Comparison of ENCODE assay signal across 21 mouse cellular contexts in genomic region chr16:32463426-32463825, GRCm38 (mm10). TPM values are rescaled to one million over a fixed set of nuclear protein-coding genes. Genes with fewer than 3 reads are reported as not detected.
DNase-seq lines count a peak whose midpoint lies in the region; ATAC-seq and TF ChIP-seq lines count a peak whose summit lies in the region.
"Had no signal": no experiment of that assay in that cellular context is flagged by ENCODE, and none has a peak within 500 bp of the region (broad histone marks: within the 10 kb centered on the region; RNA-seq: fewer than 3 reads in every experiment).

No protein-coding gene starts in this region.

- no peak overlapping the region for H3K4me2 ChIP-seq in liver, embryonic 11.5 days
- no peak overlapping the region for H3K4me2 ChIP-seq in intestine, embryonic 14.5 days (ENCODE audit: low read length)
- no peak overlapping the region for H3K4me2 ChIP-seq in liver, embryonic 14.5 days (ENCODE audit: low read depth)
- no peak overlapping the region for H3K4me2 ChIP-seq in stomach, embryonic 16.5 days (ENCODE audit: low read depth, low read length)
- H3K4me2 ChIP-seq: hindbrain, embryonic 14.5 days; limb, embryonic 13.5 days; lung, embryonic 15.5 days had no signal

- H3K9me3 ChIP-seq in liver, embryonic 11.5 days (ENCODE audit: control insufficient read depth, low read length), result no peaks in the 10 kb centered on the region
- H3K9me3 ChIP-seq in intestine, embryonic 14.5 days (ENCODE audit: control insufficient read depth, low read length), result no peaks in the 10 kb centered on the region
- H3K9me3 ChIP-seq in liver, embryonic 14.5 days (ENCODE audit: control insufficient read depth, low read length), result no peaks in the 10 kb centered on the region
- no peaks in the 10 kb centered on the region for H3K9me3 ChIP-seq in stomach, embryonic 16.5 days (replicated peaks; ENCODE audit: control insufficient read depth, low read length)
- H3K9me3 ChIP-seq: limb, embryonic 13.5 days; lung, embryonic 15.5 days had no signal

- ATAC-seq in liver, embryonic 11.5 days (replicated peaks; ENCODE audit: low FRiP score), result peak; percentile 45; the same call in 1 of the 2 replicates
- ATAC-seq in intestine, embryonic 14.5 days (replicated peaks; ENCODE audit: low FRiP score, low TSS enrichment, low read depth), result peak; percentile 82
- ATAC-seq in liver, embryonic 14.5 days (ENCODE audit: insufficient read depth), result peak; percentile 41; the same call in 1 of the 2 replicates
- peak; percentile 87 for ATAC-seq in stomach, embryonic 16.5 days (ENCODE audit: insufficient read depth, low FRiP score)
- ATAC-seq: forebrain, embryonic 14.5 days; midbrain, embryonic 16.5 days had no signal

- no peak overlapping the region for H3K9ac ChIP-seq in liver, embryonic 11.5 days (ENCODE audit: low read depth, low read length)
- no peak overlapping the region for H3K9ac ChIP-seq in intestine, embryonic 14.5 days (ENCODE audit: low read length)
- H3K9ac ChIP-seq in liver, embryonic 14.5 days (replicated peaks), result no peak overlapping the region
- H3K9ac ChIP-seq in stomach, embryonic 16.5 days (ENCODE audit: low read length), result no peak overlapping the region
- H3K9ac ChIP-seq: hindbrain, embryonic 14.5 days; limb, embryonic 13.5 days; lung, embryonic 15.5 days had no signal

- H3K4me1 ChIP-seq in liver, embryonic 11.5 days (replicated peaks; ENCODE audit: control insufficient read depth, insufficient read depth, low read length), result peaks cover 7% of the 10 kb centered on the region
- no peaks in the 10 kb centered on the region for H3K4me1 ChIP-seq in intestine, embryonic 14.5 days (replicated peaks; ENCODE audit: control insufficient read depth, insufficient read depth, low read length)
- peaks cover 0 to 4% of the 10 kb centered on the region in 2 experiments; a peak in 1 of 4 replicates for H3K4me1 ChIP-seq in liver, embryonic 14.5 days (replicated peaks; ENCODE audit: control insufficient read depth in 2 of 2, insufficient read depth in 2 of 2, low read length in 1 of 2)
- H3K4me1 ChIP-seq in stomach, embryonic 16.5 days (ENCODE audit: control insufficient read depth, insufficient read depth, low read length), result no peaks in the 10 kb centered on the region; the same call in 1 of the 2 replicates
- H3K4me1 ChIP-seq: limb, embryonic 13.5 days; lung, embryonic 15.5 days had no signal

- peak; percentile 20; the same call in 1 of the 2 replicates for TF ChIP-seq EP300 in liver, embryonic 14.5 days (IDR thresholded peaks at IDR 0.05; ENCODE audit: low read depth)

- peaks cover 10% of the 10 kb centered on the region; the same call in 1 of the 2 replicates for H3K36me3 ChIP-seq in liver, embryonic 11.5 days (ENCODE audit: control insufficient read depth, insufficient read depth, low read length)
- peaks cover 25% of the 10 kb centered on the region for H3K36me3 ChIP-seq in intestine, embryonic 14.5 days (ENCODE audit: control insufficient read depth, insufficient read depth, low read length)
- peaks cover 49% of the 10 kb centered on the region for H3K36me3 ChIP-seq in liver, embryonic 14.5 days (replicated peaks; ENCODE audit: control insufficient read depth, insufficient read depth, low read depth)
- H3K36me3 ChIP-seq in stomach, embryonic 16.5 days (ENCODE audit: control insufficient read depth, insufficient read depth, low read length), result peaks cover 10% of the 10 kb centered on the region; the same call in 1 of the 2 replicates

- WGBS in liver, embryonic 11.5 days, result 53% methylated on average over 2 of the region's 2 CpGs
- 66% methylated on average over 2 of the region's 2 CpGs for WGBS in intestine, embryonic 14.5 days
- WGBS in liver, embryonic 14.5 days (ENCODE audit: insufficient replicate concordance), result 23% methylated on average over 2 of the region's 2 CpGs
- WGBS in stomach, embryonic 16.5 days, result 57% methylated on average over 2 of the region's 2 CpGs

- H3K4me3 ChIP-seq in liver, embryonic 11.5 days (ENCODE audit: low read depth, low read length), result no peak overlapping the region
- H3K4me3 ChIP-seq in intestine, embryonic 14.5 days (ENCODE audit: low read depth, low read length), result no peak overlapping the region
- H3K4me3 ChIP-seq in liver, embryonic 14.5 days (ENCODE audit: insufficient read depth in 1 of 2, low read depth in 2 of 2, low read length in 2 of 2), result no peak overlapping the region
- no peak overlapping the region for H3K4me3 ChIP-seq in stomach, embryonic 16.5 days (replicated peaks; ENCODE audit: low read length)
- H3K4me3 ChIP-seq: limb, embryonic 13.5 days; lung, embryonic 15.5 days had no signal

- TF ChIP-seq CTCF in liver, embryonic 14.5 days (IDR thresholded peaks at IDR 0.05; ENCODE audit: low read depth), result no peak

- H3K27me3 ChIP-seq in liver, embryonic 11.5 days (replicated peaks; ENCODE audit: control insufficient read depth, insufficient read depth, low read length), result no peaks in the 10 kb centered on the region
- no peaks in the 10 kb centered on the region for H3K27me3 ChIP-seq in intestine, embryonic 14.5 days (replicated peaks; ENCODE audit: control insufficient read depth, insufficient read depth, low read length)
- H3K27me3 ChIP-seq in liver, embryonic 14.5 days (ENCODE audit: control insufficient read depth, insufficient read depth, low read length), result no peaks in the 10 kb centered on the region
- no peaks in the 10 kb centered on the region for H3K27me3 ChIP-seq in stomach, embryonic 16.5 days (ENCODE audit: control insufficient read depth, insufficient read depth, low read length)
- H3K27me3 ChIP-seq: limb, embryonic 13.5 days; lung, embryonic 15.5 days had no signal

- no peak for DNase-seq in liver, embryonic 11.5 days (ENCODE audit: low spot score)
- DNase-seq in liver, result no peak
- DNase-seq in intestine, embryonic 14.5 days (ENCODE audit: low spot score), result no peak
- DNase-seq in liver, embryonic 14.5 days (ENCODE audit: low read depth in 3 of 3, low spot score in 3 of 3), result no peak
- no peak for DNase-seq in thymus, postnatal 14 days
- no peak for DNase-seq in cerebellum, postnatal 25 days
- no peak for DNase-seq in thymus, postnatal 36 days
- DNase-seq: adrenal gland, adult 2 months; cerebellum, postnatal 14 days; gastrocnemius, postnatal 36 days; kidney, adult 18-20 months; kidney, postnatal 14 days; right cerebral cortex, adult 18-20 months; spleen, adult 18-20 months; thymus, postnatal 25 days had no signal

- no peak overlapping the region for H3K27ac ChIP-seq in liver, embryonic 11.5 days (ENCODE audit: low read depth, low read length)
- peak overlapping the region; percentile 25; the same call in 1 of the 2 replicates for H3K27ac ChIP-seq in intestine, embryonic 14.5 days (ENCODE audit: low read depth)
- H3K27ac ChIP-seq in liver, embryonic 14.5 days, result no peak overlapping the region
- peak overlapping the region; percentile 43; the same call in 1 of the 2 replicates for H3K27ac ChIP-seq in stomach, embryonic 16.5 days (ENCODE audit: low read length)
- H3K27ac ChIP-seq: hindbrain, embryonic 14.5 days; limb, embryonic 13.5 days; lung, embryonic 15.5 days had no signal

RNA-seq across cellular contexts. Expression of gene Slc51a, which starts 24.3 kb away (rescaled TPM):
- polyA plus RNA-seq in liver, embryonic 11.5 days (2014; fragmentation: Nextera tagmentation; extraction: Ambion mirVana), result 1.3 TPM in 2 replicates
- polyA plus RNA-seq in intestine, embryonic 14.5 days (2014; fragmentation: Nextera tagmentation; extraction: Ambion mirVana), result 42.2 and 46.0 TPM in 2 replicates
- polyA plus RNA-seq in liver, embryonic 14.5 days (2012; rRNA removed), result 0.16 and 0.25 TPM in 2 replicates
- 1.1 and 1.2 TPM in 2 replicates for polyA plus RNA-seq in liver, embryonic 14.5 days (2014; fragmentation: Nextera tagmentation; extraction: Ambion mirVana)
- 9.5 and 12.0 TPM in 2 replicates for polyA plus RNA-seq in stomach, embryonic 16.5 days (2015; fragmentation: Nextera tagmentation; extraction: Ambion mirVana)

RNA-seq across cellular contexts. Expression of gene Zdhhc19, which starts 32.6 kb away (rescaled TPM):
- not detected in 2 replicates for polyA plus RNA-seq in liver, embryonic 11.5 days (2014; fragmentation: Nextera tagmentation; extraction: Ambion mirVana)
- polyA plus RNA-seq in intestine, embryonic 14.5 days (2014; fragmentation: Nextera tagmentation; extraction: Ambion mirVana), result 0.20 TPM in 1 of 2 replicates, not detected in the other
- not detected in 2 replicates for polyA plus RNA-seq in liver, embryonic 14.5 days (2012; rRNA removed)
- not detected in 2 replicates for polyA plus RNA-seq in liver, embryonic 14.5 days (2014; fragmentation: Nextera tagmentation; extraction: Ambion mirVana)
- 0.29 and 0.37 TPM in 2 replicates for polyA plus RNA-seq in stomach, embryonic 16.5 days (2015; fragmentation: Nextera tagmentation; extraction: Ambion mirVana)
- polyA plus RNA-seq: adrenal gland, adult 2 months; forebrain, embryonic 14.5 days; hindbrain, embryonic 14.5 days; limb, embryonic 13.5 days; lung, embryonic 15.5 days had no signal

RNA-seq across cellular contexts. Expression of gene Pcyt1a, which starts 32.7 kb away (rescaled TPM):
- 37.0 and 42.8 TPM in 2 replicates for polyA plus RNA-seq in liver, embryonic 11.5 days (2014; fragmentation: Nextera tagmentation; extraction: Ambion mirVana)
- 45.0 and 51.1 TPM in 2 replicates for polyA plus RNA-seq in intestine, embryonic 14.5 days (2014; fragmentation: Nextera tagmentation; extraction: Ambion mirVana)
- 12.8 and 16.3 TPM in 2 replicates for polyA plus RNA-seq in liver, embryonic 14.5 days (2012; rRNA removed)
- 40.3 and 41.6 TPM in 2 replicates for polyA plus RNA-seq in liver, embryonic 14.5 days (2014; fragmentation: Nextera tagmentation; extraction: Ambion mirVana)
- polyA plus RNA-seq in stomach, embryonic 16.5 days (2015; fragmentation: Nextera tagmentation; extraction: Ambion mirVana), result 42.0 and 54.3 TPM in 2 replicates

RNA-seq across cellular contexts. Expression of gene Tctex1d2, which starts 43.9 kb away (rescaled TPM):
- 13.8 and 15.1 TPM in 2 replicates for polyA plus RNA-seq in liver, embryonic 11.5 days (2014; fragmentation: Nextera tagmentation; extraction: Ambion mirVana)
- 43.0 and 43.9 TPM in 2 replicates for polyA plus RNA-seq in intestine, embryonic 14.5 days (2014; fragmentation: Nextera tagmentation; extraction: Ambion mirVana)
- 2.1 and 3.1 TPM in 2 replicates for polyA plus RNA-seq in liver, embryonic 14.5 days (2012; rRNA removed)
- polyA plus RNA-seq in liver, embryonic 14.5 days (2014; fragmentation: Nextera tagmentation; extraction: Ambion mirVana), result 6.4 and 7.2 TPM in 2 replicates
- polyA plus RNA-seq in stomach, embryonic 16.5 days (2015; fragmentation: Nextera tagmentation; extraction: Ambion mirVana), result 24.4 and 24.5 TPM in 2 replicates

Comparison
In these comparisons a context has a peak if more than half of its experiments do, and no peak if none do; other contexts are left out.
1. H3K27ac ChIP-seq: peak in intestine, embryonic 14.5 days (single experiment) and stomach, embryonic 16.5 days (single experiment); none in liver, embryonic 11.5 days (single experiment) and liver, embryonic 14.5 days (single experiment).
2. Peak in every context shown above with its lines, with median percentiles within 50 percentile points of each other: ATAC-seq.